Mouse (Mus musculus): ENCODE data around the gene Sorcs1. TPM values are rescaled to one million over a fixed set of nuclear protein-coding genes. Genes with fewer than 3 reads are reported as not detected.

Sorcs1 gene
- polyA plus RNA-seq, 1 experiment from 2014 or later: 2.7 TPM

- Histone ChIP-seq H3K9me3 (ENCODE audit: low read length) (no peaks in the 10 kb centered on the region), H3K4me3 (ENCODE audit: low read length) (no peak overlapping the region), H3K4me2 (replicated peaks; ENCODE audit: low read depth, low read length) (no peak overlapping the region), H3K9ac (replicated peaks; ENCODE audit: low read length) (no peak overlapping the region), H3K36me3 (ENCODE audit: insufficient read depth, low read length) (no peaks in the 10 kb centered on the region), H3K27me3 (ENCODE audit: insufficient read depth, low read length) (no peaks in the 10 kb centered on the region), H3K4me1 (ENCODE audit: insufficient read depth, low read length) (no peaks in the 10 kb centered on the region), H3K27ac (ENCODE audit: low read length) (no peak overlapping the region)
- ATAC-seq (ENCODE audit: low FRiP score, low TSS enrichment): peak; percentile 93
Observed at GRCm38 (mm10) chr19:50582952-50583351, 95.5 kb downstream of the Sorcs1 start.

GRCm38 (mm10) chr19:50569669-50570195 lies 108.7 kb downstream of the Sorcs1 start:
- Histone ChIP-seq H3K9ac (replicated peaks; ENCODE audit: low read length) (no peak overlapping the region), H3K36me3 (ENCODE audit: insufficient read depth, low read length) (no peaks in the 10 kb centered on the region), H3K4me3 (ENCODE audit: low read length) (no peak overlapping the region), H3K4me2 (replicated peaks; ENCODE audit: low read depth, low read length) (no peak overlapping the region), H3K27ac (ENCODE audit: low read length) (no peak overlapping the region), H3K27me3 (ENCODE audit: insufficient read depth, low read length) (no peaks in the 10 kb centered on the region), H3K4me1 (ENCODE audit: insufficient read depth, low read length) (no peaks in the 10 kb centered on the region), H3K9me3 (ENCODE audit: low read length) (no peaks in the 10 kb centered on the region)
- WGBS: 59% methylated on average over 1 of the region's 1 CpGs
- ATAC-seq (ENCODE audit: low FRiP score, low TSS enrichment): no peak

GRCm38 (mm10) chr19:50566306-50566705 lies 112.1 kb downstream of the Sorcs1 start:
- WGBS: 88% methylated on average over 2 of the region's 2 CpGs
- Histone ChIP-seq H3K9me3 (ENCODE audit: low read length) (no peaks in the 10 kb centered on the region), H3K4me2 (replicated peaks; ENCODE audit: low read depth, low read length) (no peak overlapping the region), H3K36me3 (ENCODE audit: insufficient read depth, low read length) (no peaks in the 10 kb centered on the region), H3K9ac (replicated peaks; ENCODE audit: low read length) (no peak overlapping the region), H3K4me1 (ENCODE audit: insufficient read depth, low read length) (no peaks in the 10 kb centered on the region), H3K27ac (ENCODE audit: low read length) (no peak overlapping the region), H3K27me3 (ENCODE audit: insufficient read depth, low read length) (no peaks in the 10 kb centered on the region), H3K4me3 (ENCODE audit: low read length) (no peak overlapping the region)
- ATAC-seq (ENCODE audit: low FRiP score, low TSS enrichment): no peak

- H3K27me3 ChIP-seq (ENCODE audit: insufficient read depth, low read length): no peaks in the 10 kb centered on the region
- no peak for ATAC-seq (ENCODE audit: low FRiP score, low TSS enrichment)
- H3K27ac ChIP-seq (ENCODE audit: low read length): no peak overlapping the region
- H3K4me3 ChIP-seq (ENCODE audit: low read length): no peak overlapping the region
- WGBS: 57% methylated on average over 6 of the region's 6 CpGs
- no peak overlapping the region for H3K4me2 ChIP-seq (replicated peaks; ENCODE audit: low read depth, low read length)
- H3K36me3 ChIP-seq (ENCODE audit: insufficient read depth, low read length): no peaks in the 10 kb centered on the region
- no peak overlapping the region for H3K9ac ChIP-seq (replicated peaks; ENCODE audit: low read length)
- H3K4me1 ChIP-seq (ENCODE audit: insufficient read depth, low read length): no peaks in the 10 kb centered on the region
- no peaks in the 10 kb centered on the region for H3K9me3 ChIP-seq (ENCODE audit: low read length)
Observed at GRCm38 (mm10) chr19:50558771-50559170, 119.7 kb downstream of the Sorcs1 start.

- WGBS: 34% methylated on average over 5 of the region's 5 CpGs
- H3K4me3 ChIP-seq (ENCODE audit: low read length): no peak overlapping the region
- no peaks in the 10 kb centered on the region for H3K27me3 ChIP-seq (ENCODE audit: insufficient read depth, low read length)
- no peak overlapping the region for H3K4me2 ChIP-seq (replicated peaks; ENCODE audit: low read depth, low read length)
- no peak overlapping the region for H3K9ac ChIP-seq (replicated peaks; ENCODE audit: low read length)
- no peaks in the 10 kb centered on the region for H3K4me1 ChIP-seq (ENCODE audit: insufficient read depth, low read length)
- no peaks in the 10 kb centered on the region for H3K36me3 ChIP-seq (ENCODE audit: insufficient read depth, low read length)
- no peak overlapping the region for H3K27ac ChIP-seq (ENCODE audit: low read length)
- H3K9me3 ChIP-seq (ENCODE audit: low read length): no peaks in the 10 kb centered on the region
- peak; percentile 86 for ATAC-seq (ENCODE audit: low FRiP score, low TSS enrichment)
Observed at GRCm38 (mm10) chr19:50534031-50534430, 144.4 kb downstream of the Sorcs1 start.

GRCm38 (mm10) chr19:50527835-50528234 lies 150.6 kb downstream of the Sorcs1 start:
- no peaks in the 10 kb centered on the region for H3K36me3 ChIP-seq (ENCODE audit: insufficient read depth, low read length)
- no peak overlapping the region for H3K9ac ChIP-seq (replicated peaks; ENCODE audit: low read length)
- WGBS: 87% methylated on average over 3 of the region's 3 CpGs
- no peak for ATAC-seq (ENCODE audit: low FRiP score, low TSS enrichment)
- H3K4me2 ChIP-seq (replicated peaks; ENCODE audit: low read depth, low read length): no peak overlapping the region
- H3K27ac ChIP-seq (ENCODE audit: low read length): no peak overlapping the region
- H3K4me1 ChIP-seq (ENCODE audit: insufficient read depth, low read length): no peaks in the 10 kb centered on the region
- no peaks in the 10 kb centered on the region for H3K27me3 ChIP-seq (ENCODE audit: insufficient read depth, low read length)
- H3K9me3 ChIP-seq (ENCODE audit: low read length): no peaks in the 10 kb centered on the region
- H3K4me3 ChIP-seq (ENCODE audit: low read length): no peak overlapping the region

GRCm38 (mm10) chr19:50526094-50526493 lies 152.4 kb downstream of the Sorcs1 start:
- Histone ChIP-seq H3K27ac (ENCODE audit: low read length) (no peak overlapping the region), H3K4me1 (ENCODE audit: insufficient read depth, low read length) (no peaks in the 10 kb centered on the region), H3K4me3 (ENCODE audit: low read length) (no peak overlapping the region), H3K9ac (replicated peaks; ENCODE audit: low read length) (no peak overlapping the region), H3K36me3 (ENCODE audit: insufficient read depth, low read length) (no peaks in the 10 kb centered on the region), H3K27me3 (ENCODE audit: insufficient read depth, low read length) (no peaks in the 10 kb centered on the region), H3K4me2 (replicated peaks; ENCODE audit: low read depth, low read length) (no peak overlapping the region), H3K9me3 (ENCODE audit: low read length) (no peaks in the 10 kb centered on the region)
- no peak for ATAC-seq (ENCODE audit: low FRiP score, low TSS enrichment)
- 75% methylated on average over 8 of the region's 8 CpGs for WGBS

- no peaks in the 10 kb centered on the region for H3K27me3 ChIP-seq (ENCODE audit: insufficient read depth, low read length)
- no peaks in the 10 kb centered on the region for H3K9me3 ChIP-seq (ENCODE audit: low read length)
- no peaks in the 10 kb centered on the region for H3K4me1 ChIP-seq (ENCODE audit: insufficient read depth, low read length)
- no peak overlapping the region for H3K27ac ChIP-seq (ENCODE audit: low read length)
- no peak for ATAC-seq (ENCODE audit: low FRiP score, low TSS enrichment)
- H3K4me2 ChIP-seq (replicated peaks; ENCODE audit: low read depth, low read length): no peak overlapping the region
- no peak overlapping the region for H3K9ac ChIP-seq (replicated peaks; ENCODE audit: low read length)
- H3K4me3 ChIP-seq (ENCODE audit: low read length): no peak overlapping the region
- WGBS: 60% methylated on average over 4 of the region's 4 CpGs
- H3K36me3 ChIP-seq (ENCODE audit: insufficient read depth, low read length): no peaks in the 10 kb centered on the region
Observed at GRCm38 (mm10) chr19:50521943-50522342, 156.5 kb downstream of the Sorcs1 start.

GRCm38 (mm10) chr19:50515059-50515673 lies 163.3 kb downstream of the Sorcs1 start:
- no peaks in the 10 kb centered on the region for H3K4me1 ChIP-seq (ENCODE audit: insufficient read depth, low read length)
- H3K27me3 ChIP-seq (ENCODE audit: insufficient read depth, low read length): no peaks in the 10 kb centered on the region
- WGBS: 79% methylated on average over 10 of the region's 10 CpGs
- no peak overlapping the region for H3K9ac ChIP-seq (replicated peaks; ENCODE audit: low read length)
- H3K9me3 ChIP-seq (ENCODE audit: low read length): no peaks in the 10 kb centered on the region
- H3K4me3 ChIP-seq (ENCODE audit: low read length): no peak overlapping the region
- H3K27ac ChIP-seq (ENCODE audit: low read length): no peak overlapping the region
- H3K36me3 ChIP-seq (ENCODE audit: insufficient read depth, low read length): no peaks in the 10 kb centered on the region
- ATAC-seq (ENCODE audit: low FRiP score, low TSS enrichment): no peak
- H3K4me2 ChIP-seq (replicated peaks; ENCODE audit: low read depth, low read length): no peak overlapping the region

- WGBS: 72% methylated on average over 8 of the region's 8 CpGs
- H3K4me2 ChIP-seq (replicated peaks; ENCODE audit: low read depth, low read length): no peak overlapping the region
- H3K9me3 ChIP-seq (ENCODE audit: low read length): no peaks in the 10 kb centered on the region
- H3K4me1 ChIP-seq (ENCODE audit: insufficient read depth, low read length): no peaks in the 10 kb centered on the region
- H3K4me3 ChIP-seq (ENCODE audit: low read length): no peak overlapping the region
- H3K27ac ChIP-seq (ENCODE audit: low read length): no peak overlapping the region
- no peaks in the 10 kb centered on the region for H3K27me3 ChIP-seq (ENCODE audit: insufficient read depth, low read length)
- H3K9ac ChIP-seq (replicated peaks; ENCODE audit: low read length): no peak overlapping the region
- ATAC-seq (ENCODE audit: low FRiP score, low TSS enrichment): no peak
- no peaks in the 10 kb centered on the region for H3K36me3 ChIP-seq (ENCODE audit: insufficient read depth, low read length)
Observed at GRCm38 (mm10) chr19:50514309-50514830, 164.1 kb downstream of the Sorcs1 start.

Measured in kidney, embryonic 16.5 days (tissue).